Mouse (Mus musculus) myocyte (in vitro differentiated cells): ENCODE results near the gene Tmem182. TPM values are rescaled to one million over a fixed set of nuclear protein-coding genes. Genes with fewer than 3 reads are reported as not detected.

Experiments used
- H3K27me3 ChIP-seq: one replicate; pipeline ENCODE4 v1.6.1; 2011; ENCODE audit not compliant: control insufficient read depth, insufficient read depth, insufficient read length
- H3K36me3 ChIP-seq: one replicate; pipeline ENCODE4 v1.6.1; 2011; ENCODE audit not compliant: control insufficient read depth, insufficient read depth
- H3K4me2 ChIP-seq: one replicate; pipeline ENCODE4 v1.6.1; 2011; ENCODE audit warnings: low read depth, control low read depth
- H3K4me3 ChIP-seq: one replicate; pipeline ENCODE4 v1.5.1; 2011; ENCODE audit warnings: mild to moderate bottlenecking, control low read depth, moderate library complexity
- H3K79me2 ChIP-seq: one replicate; pipeline ENCODE4 v1.6.1; 2011; ENCODE audit not compliant: control insufficient read depth, insufficient read depth
- H3ac ChIP-seq: one replicate; pipeline ENCODE4 v1.6.1; 2011; ENCODE audit not compliant: control insufficient read depth, insufficient read length
- CEBPB ChIP-seq: IDR thresholded peaks from 2 replicates; pipeline ENCODE4 v1.6.1; 2011; ENCODE audit warnings: mild to moderate bottlenecking, moderate library complexity; ENCODE audit not compliant: poor library complexity, insufficient read depth, severe bottlenecking
- E2F4 ChIP-seq: IDR thresholded peaks from one replicate; pipeline ENCODE4 v1.6.1; 2011; ENCODE audit warnings: mild to moderate bottlenecking, control low read depth, moderate library complexity; ENCODE audit not compliant: insufficient read depth
- MAX ChIP-seq: IDR thresholded peaks from one replicate; pipeline ENCODE4 v1.6.1; 2011; ENCODE audit warnings: low read depth, mild to moderate bottlenecking, control low read depth
- MYOD1 ChIP-seq, 3 experiments: IDR thresholded peaks; one replicate each; pipeline ENCODE4 v1.6.1; 2011; ENCODE audit warnings: control low read depth in 2 of 3, low read depth in 2 of 3, mild to moderate bottlenecking in 2 of 3, moderate library complexity in 1 of 3; ENCODE audit not compliant: insufficient read length in 2 of 3, control insufficient read depth in 1 of 3
- MYOG ChIP-seq, 3 experiments: IDR thresholded peaks; one replicate each; pipeline ENCODE4 v1.6.1; 2011; ENCODE audit warnings: control low read depth in 2 of 3, low read depth in 2 of 3, mild to moderate bottlenecking in 2 of 3; ENCODE audit not compliant: insufficient read length in 2 of 3, control insufficient read depth in 1 of 3, insufficient read depth in 1 of 3
- POLR2A ChIP-seq: IDR thresholded peaks from one replicate; pipeline ENCODE4 v1.6.1; 2011; ENCODE audit warnings: low read depth, mild to moderate bottlenecking, control low read depth, moderate library complexity; ENCODE audit not compliant: insufficient read length
- POLR2AphosphoS2 ChIP-seq: IDR thresholded peaks from one replicate; pipeline ENCODE4 v1.6.1; 2011; ENCODE audit warnings: low read depth, control low read depth; ENCODE audit not compliant: insufficient read length
- REST ChIP-seq: IDR thresholded peaks from one replicate; pipeline ENCODE4 v1.6.1; 2011; ENCODE audit warnings: mild to moderate bottlenecking, control low read depth, moderate library complexity; ENCODE audit not compliant: insufficient read depth, insufficient read length
- SRF ChIP-seq: IDR thresholded peaks from one replicate; pipeline ENCODE4 v1.6.1; 2011; ENCODE audit warnings: low read depth; ENCODE audit not compliant: control insufficient read depth, insufficient read length
- TCF12 ChIP-seq: IDR thresholded peaks from one replicate; pipeline ENCODE4 v1.6.1; 2011; ENCODE audit warnings: mild to moderate bottlenecking, control low read depth; ENCODE audit not compliant: poor library complexity, insufficient read depth, severe bottlenecking
- TCF3 ChIP-seq: IDR thresholded peaks from one replicate; pipeline ENCODE4 v1.6.1; 2011; ENCODE audit warnings: low read depth, control low read depth; ENCODE audit not compliant: insufficient read length
- USF1 ChIP-seq: IDR thresholded peaks from one replicate; pipeline ENCODE4 v1.6.1; 2011; ENCODE audit warnings: low read depth, mild to moderate bottlenecking, control low read depth, moderate library complexity
- polyA plus RNA-seq: library from polyadenylated mRNA; unstranded; fragments of >200 nt; fragmentation: generic; extraction: Trizol; gene quantifications from one replicate; pipeline ENCODE4 v1.2.1, GENCODE M21; 2012; ENCODE audit warnings: missing spikeins

The Tmem182 gene
- polyA plus RNA-seq, 1 experiment = 58.0 TPM

DNA sequence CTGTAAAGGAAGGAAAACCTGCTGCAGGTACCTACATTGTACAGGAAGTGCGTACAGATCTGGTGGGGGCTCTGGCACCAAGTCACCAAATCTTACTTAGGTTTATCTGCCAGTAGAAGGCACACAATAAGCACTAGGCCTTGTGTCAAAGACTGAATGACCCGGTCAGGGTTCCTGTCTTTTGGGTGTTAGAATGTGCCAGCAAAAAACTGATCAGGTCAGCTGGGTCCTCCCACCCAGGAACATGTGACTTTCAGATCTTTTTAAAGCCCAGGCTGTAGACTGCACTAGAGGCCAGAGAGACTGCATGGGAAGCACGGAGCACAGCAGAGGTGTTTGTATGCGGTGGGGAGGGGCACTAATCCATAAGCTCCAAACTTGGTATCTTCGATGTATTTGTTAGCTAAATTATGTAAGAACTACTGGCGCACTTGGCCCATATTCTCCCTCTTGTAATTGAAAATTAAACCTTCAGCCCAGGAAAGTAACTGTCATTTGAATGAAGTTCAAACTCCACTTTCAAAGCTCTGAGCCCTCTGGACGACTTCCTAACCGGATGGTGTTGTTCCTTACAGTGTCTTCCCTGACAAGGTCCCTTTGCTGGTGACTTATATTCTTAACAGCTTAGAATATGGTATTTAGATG is 83.1 kb downstream of the Tmem182 start:
- no peaks in the 10 kb centered on the region for H3K79me2 ChIP-seq
- H3K27me3 ChIP-seq = no peaks in the 10 kb centered on the region
- no peak overlapping the region for H3K4me3 ChIP-seq
- H3ac ChIP-seq = no peak overlapping the region
- H3K36me3 ChIP-seq = no peaks in the 10 kb centered on the region
- no peak overlapping the region for H3K4me2 ChIP-seq
- TF ChIP-seq POLR2AphosphoS2 (no peak), MYOG (IDR thresholded peaks at IDR 0.05; ENCODE audit: control insufficient read depth in 1 of 3, insufficient read depth in 1 of 3, insufficient read length in 2 of 3, low read depth in 2 of 3) (no peak), TCF3 (no peak), MAX (no peak), POLR2A (no peak), MYOD1 (IDR thresholded peaks at IDR 0.05; ENCODE audit: control insufficient read depth in 1 of 3, insufficient read length in 2 of 3, low read depth in 2 of 3) (no peak), CEBPB (no peak), SRF (no peak), REST (no peak), USF1 (no peak), E2F4 (no peak), TCF12 (no peak)

DNA sequence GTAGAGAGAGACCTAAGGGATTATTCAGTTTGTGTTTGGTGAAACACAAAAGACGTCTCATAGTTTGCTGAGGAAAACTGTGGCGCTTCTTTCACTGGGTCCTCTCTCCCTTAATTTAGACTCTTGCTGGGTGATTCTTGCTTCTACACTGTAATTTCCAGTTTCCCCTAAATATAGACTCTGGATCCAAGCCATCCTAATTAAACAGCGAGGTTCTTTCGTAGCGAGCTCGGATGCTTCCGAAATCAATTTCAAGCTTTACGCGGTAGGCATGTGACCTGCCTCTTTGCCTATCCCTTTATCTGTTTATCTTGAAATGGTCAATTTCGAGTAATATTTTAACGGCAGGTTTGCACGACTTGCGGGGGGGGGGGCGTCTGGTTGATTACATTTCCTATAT is 84.2 kb downstream of the Tmem182 start:
- H3ac ChIP-seq = no peak overlapping the region
- H3K36me3 ChIP-seq = no peaks in the 10 kb centered on the region
- TF ChIP-seq MYOD1 (IDR thresholded peaks at IDR 0.05; ENCODE audit: control insufficient read depth in 1 of 3, insufficient read length in 2 of 3, low read depth in 2 of 3) (no peak), REST (no peak), CEBPB (no peak), POLR2AphosphoS2 (no peak), E2F4 (no peak), USF1 (no peak), TCF12 (no peak), POLR2A (no peak), MYOG (IDR thresholded peaks at IDR 0.05; ENCODE audit: control insufficient read depth in 1 of 3, insufficient read depth in 1 of 3, insufficient read length in 2 of 3, low read depth in 2 of 3) (no peak), MAX (no peak)
- H3K79me2 ChIP-seq = no peaks in the 10 kb centered on the region
- H3K27me3 ChIP-seq = no peaks in the 10 kb centered on the region
- no peak overlapping the region for H3K4me3 ChIP-seq
- H3K4me2 ChIP-seq = no peak overlapping the region

DNA sequence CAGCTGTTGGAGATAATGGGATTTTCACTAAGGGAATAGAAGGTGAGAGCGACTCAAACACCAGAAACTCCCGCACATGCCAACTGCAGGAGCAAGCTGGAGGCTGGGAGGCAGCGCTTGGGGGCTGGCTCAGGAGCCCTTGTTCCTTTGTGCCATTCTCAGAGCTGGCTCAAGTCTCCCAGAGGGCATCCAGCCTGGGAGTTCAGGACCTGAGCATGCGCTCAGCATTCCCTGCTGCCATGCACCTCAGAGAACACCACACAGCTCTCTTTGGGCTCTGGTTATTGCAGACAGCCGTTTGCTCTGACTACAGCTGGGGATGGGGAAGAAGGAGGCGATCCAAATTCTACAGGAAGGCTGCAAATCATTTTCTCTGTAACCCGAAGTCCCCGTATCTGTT is 84.8 kb downstream of the Tmem182 start:
- Histone ChIP-seq H3K36me3 (no peaks in the 10 kb centered on the region), H3K27me3 (no peaks in the 10 kb centered on the region), H3K4me2 (no peak overlapping the region), H3K79me2 (no peaks in the 10 kb centered on the region), H3ac (no peak overlapping the region), H3K4me3 (no peak overlapping the region)
- no peak for TF ChIP-seq E2F4
- TF ChIP-seq POLR2A = no peak
- no peak for TF ChIP-seq MYOG (IDR thresholded peaks at IDR 0.05; ENCODE audit: control insufficient read depth in 1 of 3, insufficient read depth in 1 of 3, insufficient read length in 2 of 3, low read depth in 2 of 3)
- no peak for TF ChIP-seq TCF3
- no peak for TF ChIP-seq SRF
- TF ChIP-seq CEBPB = no peak
- TF ChIP-seq MAX = no peak

DNA sequence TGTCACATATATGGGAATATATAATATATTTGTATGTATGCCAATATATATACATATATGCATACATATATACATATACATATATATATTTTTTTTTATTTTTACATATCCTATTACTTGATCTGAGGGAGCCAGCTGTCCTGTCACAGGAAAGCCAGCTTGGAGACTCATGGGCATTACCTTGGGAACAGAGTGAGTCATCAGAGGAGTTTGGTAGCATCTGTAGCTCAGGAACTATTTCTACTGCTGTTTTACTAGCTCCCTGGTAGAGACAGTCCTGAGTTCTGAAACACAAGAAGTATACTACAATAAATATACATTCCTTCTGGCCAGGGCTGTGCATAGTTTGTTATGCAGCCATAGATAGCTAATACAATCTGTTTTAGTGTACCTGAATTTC is 98.3 kb downstream of the Tmem182 start:
- H3K27me3 ChIP-seq = no peaks in the 10 kb centered on the region
- H3ac ChIP-seq = no peak overlapping the region
- H3K4me2 ChIP-seq = no peak overlapping the region
- no peaks in the 10 kb centered on the region for H3K36me3 ChIP-seq
- no peaks in the 10 kb centered on the region for H3K79me2 ChIP-seq
- no peak for TF ChIP-seq REST
- TF ChIP-seq MYOD1 (IDR thresholded peaks at IDR 0.05; ENCODE audit: control insufficient read depth in 1 of 3, insufficient read length in 2 of 3, low read depth in 2 of 3) = no peak
- TF ChIP-seq E2F4 = no peak
- TF ChIP-seq CEBPB = no peak
- TF ChIP-seq SRF = no peak
- TF ChIP-seq TCF3 = no peak
- TF ChIP-seq POLR2AphosphoS2 = no peak
- TF ChIP-seq MYOG (IDR thresholded peaks at IDR 0.05; ENCODE audit: control insufficient read depth in 1 of 3, insufficient read depth in 1 of 3, insufficient read length in 2 of 3, low read depth in 2 of 3) = no peak
- TF ChIP-seq MAX = no peak
- no peak for TF ChIP-seq POLR2A
- TF ChIP-seq TCF12 = no peak
- TF ChIP-seq USF1 = no peak
- H3K4me3 ChIP-seq = no peak overlapping the region

Other genes starting within 250 kb of the Tmem182 start
- 0.06 TPM for gene Slc9a4, start 225.5 kb upstream of the Tmem182 start, polyA plus RNA-seq
- gene Slc9a2, start 125.0 kb upstream of the Tmem182 start, polyA plus RNA-seq = 2.4 TPM
- gene Mfsd9, start 14.9 kb upstream of the Tmem182 start, polyA plus RNA-seq = 1.2 TPM